Mouse (Mus musculus) NIH3T3 (cell line): ENCODE measurements around the gene Usp22.
"Not testable (repeated sequence)": the region's sequence is repeated elsewhere in the genome, so short reads cannot be mapped to it uniquely, and the experiment has no call there.

ENCODE experiments used
- DNase-seq: peaks from one replicate; pipeline ENCODE4 v3.0.0-alpha.2; 2012; ENCODE audit warnings: low read depth

Usp22 gene

GRCm38 (mm10) chr11:61143564-61144469 lies 31.0 kb downstream of the Usp22 start:
- peak; percentile 22 for DNase-seq

GRCm38 (mm10) chr11:61142941-61143530 lies 31.8 kb downstream of the Usp22 start:
- DNase-seq, result peak; percentile 7

GRCm38 (mm10) chr11:61142262-61142661 lies 32.6 kb downstream of the Usp22 start:
- DNase-seq, result no peak

GRCm38 (mm10) chr11:61141693-61142092 lies 33.2 kb downstream of the Usp22 start:
- no peak for DNase-seq

- no peak for DNase-seq
These were observed 41.9 kb downstream of the Usp22 start for GRCm38 (mm10) chr11:61132943-61133342.

- DNase-seq, result not testable (repeated sequence)
These were observed 44.2 kb downstream of the Usp22 start for GRCm38 (mm10) chr11:61130646-61131045.

- no peak for DNase-seq
These were observed 45.5 kb downstream of the Usp22 start for GRCm38 (mm10) chr11:61129305-61129704.

- no peak for DNase-seq
These were observed 47.3 kb downstream of the Usp22 start for GRCm38 (mm10) chr11:61127421-61128055.

GRCm38 (mm10) chr11:61126606-61127355 lies 48.1 kb downstream of the Usp22 start, which contains the start of gene Tnfrsf13b:
Gene Tnfrsf13b (plus strand): TSS chr11:61126755.
- DNase-seq, result no peak

GRCm38 (mm10) chr11:61125970-61126369 lies 48.9 kb downstream of the Usp22 start:
- no peak for DNase-seq

GRCm38 (mm10) chr11:61123886-61124285 lies 51.0 kb downstream of the Usp22 start:
- DNase-seq, result no peak

- DNase-seq, result no peak
These were observed 52.0 kb downstream of the Usp22 start for GRCm38 (mm10) chr11:61122769-61123288.

- DNase-seq, result no peak
These were observed 52.5 kb downstream of the Usp22 start for GRCm38 (mm10) chr11:61122283-61122768.

- peak; percentile 65 for DNase-seq
These were observed 54.8 kb downstream of the Usp22 start for GRCm38 (mm10) chr11:61119996-61120583.

GRCm38 (mm10) chr11:61116226-61116625 lies 58.6 kb downstream of the Usp22 start:
- DNase-seq, result no peak

- DNase-seq, result no peak
These were observed 62.4 kb downstream of the Usp22 start for GRCm38 (mm10) chr11:61112323-61112995.

GRCm38 (mm10) chr11:61111472-61111871 lies 63.4 kb downstream of the Usp22 start:
- no peak for DNase-seq

GRCm38 (mm10) chr11:61110928-61111327 lies 63.9 kb downstream of the Usp22 start:
- no peak for DNase-seq

GRCm38 (mm10) chr11:61110113-61110512 lies 64.7 kb downstream of the Usp22 start:
- DNase-seq, result no peak

GRCm38 (mm10) chr11:61109707-61110106 lies 65.1 kb downstream of the Usp22 start:
- no peak for DNase-seq

GRCm38 (mm10) chr11:61108911-61109361 lies 65.9 kb downstream of the Usp22 start:
- no peak for DNase-seq
